ENCODE assay signal across 15 mouse cellular contexts in genomic region chrX:58470986-58471385, GRCm38 (mm10).
"Had no signal": no experiment of that assay in that cellular context is flagged by ENCODE, and none has a peak within 500 bp of the region (broad histone marks: within the 10 kb centered on the region; RNA-seq: fewer than 3 reads in every experiment).

No protein-coding gene starts in this region.

- H3K9me3 ChIP-seq: liver, embryonic 12.5 days; midbrain, embryonic 13.5 days; midbrain, embryonic 15.5 days; neural tube, embryonic 12.5 days had no signal

- H3K27ac ChIP-seq: liver, embryonic 12.5 days; liver, embryonic 14.5 days; macrophage; midbrain, embryonic 13.5 days; midbrain, embryonic 15.5 days; neural tube, embryonic 12.5 days had no signal

- H3K4me1 ChIP-seq: liver, embryonic 12.5 days; megakaryocyte, embryonic 14.5 days; neural tube, embryonic 12.5 days had no signal

- H3K36me3 ChIP-seq: liver, embryonic 12.5 days; midbrain, embryonic 13.5 days; midbrain, embryonic 15.5 days; neural tube, embryonic 12.5 days had no signal

- DNase-seq: liver; lung, embryonic 14.5 days; lung, postnatal 14 days; lung, postnatal 36 days; right cerebral cortex, postnatal 14 days; thymus, postnatal 14 days; thymus, postnatal 36 days had no signal

- ATAC-seq: liver, embryonic 12.5 days; midbrain, embryonic 13.5 days; midbrain, embryonic 15.5 days had no signal

- H3K4me2 ChIP-seq: liver, embryonic 12.5 days; lung, embryonic 14.5 days; midbrain, embryonic 11.5 days; midbrain, embryonic 13.5 days; midbrain, embryonic 15.5 days; neural tube, embryonic 12.5 days had no signal

- H3K4me3 ChIP-seq: liver, embryonic 12.5 days; megakaryocyte, embryonic 14.5 days; midbrain, embryonic 13.5 days; midbrain, embryonic 15.5 days; neural tube, embryonic 12.5 days had no signal

- H3K27me3 ChIP-seq: liver, embryonic 12.5 days; megakaryocyte, embryonic 14.5 days; midbrain, embryonic 13.5 days; midbrain, embryonic 15.5 days; neural tube, embryonic 12.5 days had no signal

- H3K9ac ChIP-seq: liver, embryonic 12.5 days; liver, embryonic 14.5 days; lung, embryonic 14.5 days; midbrain, embryonic 13.5 days; midbrain, embryonic 15.5 days; neural tube, embryonic 12.5 days had no signal
